Mouse (Mus musculus) spleen, postnatal 0 days (tissue): Measurements from ENCODE around the gene Gm3238. TPM values are rescaled to one million over a fixed set of nuclear protein-coding genes. Genes with fewer than 3 reads are reported as not detected.

Experiments
- polyA plus RNA-seq: library from polyadenylated mRNA; unstranded; fragments of >200 nt; fragmentation: Nextera tagmentation; extraction: Ambion mirVana; gene quantifications from 2 replicates; pipeline ENCODE4 v1.2.1, GENCODE M21; 2015

Gene Gm3238
- polyA plus RNA-seq = not detected in 2 replicates

GRCm38 (mm10) chr10:77771225-77771624, at the start of gene Gm3238:
Gene Gm3238, minus strand, starts transcription at chr10:77771325.

GRCm38 (mm10) chr10:77814382-77814781, 43.3 kb upstream of the Gm3238 start, which contains the start of gene Gm2696:
Gene Gm2696, plus strand, starts transcription at chr10:77814682.

GRCm38 (mm10) chr10:77811743-77812142, 40.6 kb upstream of the Gm3238 start, which contains the start of gene Gm9507:
Gene Gm9507, minus strand, starts transcription at chr10:77811843.

GRCm38 (mm10) chr10:77798921-77799508, 27.9 kb upstream of the Gm3238 start, which contains the start of gene Gm19668:
Gene Gm19668, minus strand, starts transcription at chr10:77799133.

GRCm38 (mm10) chr10:77794976-77795375, 23.9 kb upstream of the Gm3238 start, which contains the start of gene Gm9639:
Gene Gm9639, minus strand, starts transcription at chr10:77795076.

DNA sequence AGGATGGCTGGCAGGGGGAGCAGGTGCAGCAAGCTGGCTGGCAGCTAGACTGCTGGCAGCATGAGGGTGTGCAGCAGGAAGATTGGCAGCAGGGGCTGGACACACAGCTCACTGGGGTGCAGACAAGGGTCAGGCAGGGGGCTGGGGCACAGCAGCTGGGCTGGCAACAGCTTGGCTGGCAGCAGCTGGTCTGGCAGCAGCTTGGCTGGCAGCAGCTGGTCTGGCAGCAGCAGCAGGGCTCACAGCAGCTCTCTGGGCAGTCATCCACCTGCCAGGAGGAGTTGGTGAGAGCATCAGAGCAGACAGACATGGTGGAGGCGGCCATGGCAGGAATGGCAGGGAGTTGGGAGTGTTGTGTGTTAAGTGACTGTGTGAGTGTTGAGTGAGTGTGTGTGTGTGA, 16.8 kb upstream of the Gm3238 start, which contains the start of gene Gm7137:
Gm7137 (minus strand) TSS at position 325 of the 400 bp plus-strand sequence.

GRCm38 (mm10) chr10:77782442-77782841, 11.3 kb upstream of the Gm3238 start, which contains the start of gene Gm3250:
Gene Gm3250, minus strand, starts transcription at chr10:77782542.

GRCm38 (mm10) chr10:77776844-77777243, 5.7 kb upstream of the Gm3238 start, which contains the start of gene Gm7138:
Gene Gm7138, minus strand, starts transcription at chr10:77776944.

DNA sequence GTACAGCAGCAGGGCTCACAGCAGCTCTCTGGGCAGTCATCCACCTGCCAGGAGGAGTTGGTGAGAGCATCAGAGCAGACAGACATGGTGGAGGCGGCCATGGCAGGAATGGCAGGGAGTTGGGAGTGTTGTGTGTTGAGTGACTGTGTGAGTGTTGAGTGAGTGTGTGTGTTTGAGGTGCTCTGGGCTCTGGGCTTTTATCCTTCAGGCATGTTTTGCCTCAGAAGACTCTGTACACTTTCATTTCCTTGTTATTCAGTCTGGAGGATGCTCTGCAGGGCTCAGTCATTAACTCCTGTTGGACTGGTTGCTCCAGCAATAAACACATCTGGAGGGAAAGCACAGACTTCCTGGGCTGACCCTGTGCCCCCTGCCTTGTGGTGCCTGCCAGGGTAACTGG, 11.5 kb downstream of the Gm3238 start, which contains the start of gene Gm3233:
Gm3233 (minus strand) TSS at position 101 of the 400 bp plus-strand sequence.

DNA sequence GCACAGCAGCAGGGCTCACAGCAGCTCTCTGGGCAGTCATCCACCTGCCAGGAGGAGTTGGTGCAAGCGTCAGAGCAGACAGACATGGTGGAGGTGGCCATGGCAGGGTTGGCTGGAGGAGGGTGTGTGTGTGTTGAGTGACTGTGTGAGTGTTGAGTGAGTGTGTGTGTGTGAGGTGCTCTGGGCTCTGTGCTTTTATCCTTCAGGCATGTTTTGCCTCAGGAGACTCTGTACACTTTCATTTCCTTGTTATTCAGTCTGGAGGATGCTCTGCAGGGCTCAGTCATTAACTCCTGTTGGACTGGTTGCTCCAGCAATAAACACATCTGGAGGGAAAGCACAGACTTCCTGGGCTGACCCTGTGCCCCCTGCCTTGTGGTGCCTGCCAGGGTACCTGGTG, 19.9 kb downstream of the Gm3238 start, which contains the start of gene Gm9736:
Gm9736 (minus strand) TSS at position 101 of the 400 bp plus-strand sequence.

DNA sequence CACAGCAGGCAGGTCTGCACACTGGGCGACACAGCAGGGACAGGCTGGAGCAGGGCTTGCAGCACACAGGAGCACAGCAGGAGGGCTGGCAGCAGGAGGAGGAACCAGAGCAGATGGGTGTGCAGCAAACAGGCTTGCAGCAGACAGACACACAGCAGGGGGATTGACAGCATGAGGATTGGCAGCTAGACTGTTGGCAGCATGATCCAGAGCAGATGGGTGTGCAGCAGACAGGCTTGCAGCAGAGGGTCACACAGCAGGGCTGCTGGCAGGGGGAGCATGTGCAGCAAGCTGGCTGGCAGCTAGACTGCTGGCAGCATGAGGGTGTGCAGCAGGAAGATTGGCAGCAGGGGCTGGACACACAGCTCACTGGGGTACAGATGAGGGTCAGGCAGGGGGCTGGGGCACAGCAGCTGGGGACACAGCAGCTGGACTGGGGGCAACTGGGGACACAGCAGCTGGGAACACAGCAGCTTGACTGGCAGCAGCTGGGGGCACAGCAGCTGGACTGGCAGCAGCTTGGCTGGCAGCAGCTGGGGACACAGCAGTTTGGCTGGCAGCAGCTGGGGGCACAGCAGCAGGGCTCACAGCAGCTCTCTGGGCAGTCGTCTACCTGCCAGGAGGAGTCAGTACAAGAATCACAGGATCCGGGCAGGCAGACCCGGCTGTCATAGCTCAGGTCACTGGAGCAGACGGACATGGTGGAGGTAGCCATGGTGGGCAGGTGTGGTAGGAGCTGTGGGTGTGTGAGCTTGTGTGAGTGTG, 29.0 kb downstream of the Gm3238 start, which contains the start of gene Gm18596:
Gm18596 (minus strand) TSS at position 715 of the 765 bp plus-strand sequence.

GRCm38 (mm10) chr10:77726186-77726585, 44.9 kb downstream of the Gm3238 start, which contains the start of gene Gm10100:
Gene Gm10100, plus strand, starts transcription at chr10:77726486.

Other genes with a start within 250 kb of the Gm3238 start
- gene Itgb2, start 241.1 kb downstream of the Gm3238 start, polyA plus RNA-seq = 36.5 and 50.0 TPM in 2 replicates
- 71.1 and 81.7 TPM in 2 replicates for gene Pttg1ip, start 189.6 kb downstream of the Gm3238 start, polyA plus RNA-seq
- gene Sumo3, start 165.2 kb downstream of the Gm3238 start, polyA plus RNA-seq = 163 and 182 TPM in 2 replicates
- 5.2 and 12.6 TPM in 2 replicates for gene Gm49325, start 165.1 kb downstream of the Gm3238 start, polyA plus RNA-seq
- 41.2 and 42.6 TPM in 2 replicates for gene Ube2g2, start 149.1 kb downstream of the Gm3238 start, polyA plus RNA-seq
- 0.10 TPM in 1 of 2 replicates, not detected in the other for gene Tspear, start 84.8 kb downstream of the Gm3238 start, polyA plus RNA-seq
- not detected in 2 replicates for gene Gm19402, start 80.6 kb downstream of the Gm3238 start, polyA plus RNA-seq
- gene Gm9508, start 74.1 kb downstream of the Gm3238 start, polyA plus RNA-seq = not detected in 2 replicates
- gene Gm10272, start 64.7 kb downstream of the Gm3238 start, polyA plus RNA-seq = not detected in 2 replicates
- not detected in 2 replicates for gene Gm10024, start 59.9 kb downstream of the Gm3238 start, polyA plus RNA-seq
- not detected in 2 replicates for gene Gm10142, start 55.5 kb downstream of the Gm3238 start, polyA plus RNA-seq
- gene Krtap12-1, start 50.7 kb downstream of the Gm3238 start, polyA plus RNA-seq = not detected in 2 replicates
- gene Gm10100, start 44.8 kb downstream of the Gm3238 start, polyA plus RNA-seq = not detected in 2 replicates
- gene Gm18596, start 28.7 kb downstream of the Gm3238 start, polyA plus RNA-seq = not detected in 2 replicates
- not detected in 2 replicates for gene Gm9736, start 20.0 kb downstream of the Gm3238 start, polyA plus RNA-seq
- gene Gm3233, start 11.6 kb downstream of the Gm3238 start, polyA plus RNA-seq = not detected in 2 replicates
- gene Gm7138, start 5.6 kb upstream of the Gm3238 start, polyA plus RNA-seq = not detected in 2 replicates
- not detected in 2 replicates for gene Gm3250, start 11.2 kb upstream of the Gm3238 start, polyA plus RNA-seq
- not detected in 2 replicates for gene Gm7137, start 16.9 kb upstream of the Gm3238 start, polyA plus RNA-seq
- gene Gm9639, start 23.8 kb upstream of the Gm3238 start, polyA plus RNA-seq = not detected in 2 replicates
- gene Gm19668, start 27.8 kb upstream of the Gm3238 start, polyA plus RNA-seq = not detected in 2 replicates
- gene Gm9507, start 40.5 kb upstream of the Gm3238 start, polyA plus RNA-seq = not detected in 2 replicates
- not detected in 2 replicates for gene Gm2696, start 43.4 kb upstream of the Gm3238 start, polyA plus RNA-seq
- gene Krtap10-4, start 55.8 kb upstream of the Gm3238 start, polyA plus RNA-seq = not detected in 2 replicates
- gene Krtap10-10, start 64.6 kb upstream of the Gm3238 start, polyA plus RNA-seq = not detected in 2 replicates
- not detected in 2 replicates for gene Gm36176, start 75.5 kb upstream of the Gm3238 start, polyA plus RNA-seq
- not detected in 2 replicates for gene Gm10318, start 81.5 kb upstream of the Gm3238 start, polyA plus RNA-seq
- gene Gm3285, start 90.7 kb upstream of the Gm3238 start, polyA plus RNA-seq = not detected in 2 replicates
- 0.45 and 0.57 TPM in 2 replicates for gene Lrrc3, start 131.2 kb upstream of the Gm3238 start, polyA plus RNA-seq
- gene Trpm2, start 199.2 kb upstream of the Gm3238 start, polyA plus RNA-seq = 7.4 and 8.4 TPM in 2 replicates
- 7.3 and 8.6 TPM in 2 replicates for gene 1810043G02Rik, start 207.2 kb upstream of the Gm3238 start, polyA plus RNA-seq
- 39.6 and 40.7 TPM in 2 replicates for gene Pfkl, start 238.8 kb upstream of the Gm3238 start, polyA plus RNA-seq